Mouse (Mus musculus) hematopoietic stem cell, adult 5-6 weeks (primary cell): ENCODE results near the gene Slc2a2. TPM values are rescaled to one million over a fixed set of nuclear protein-coding genes. Genes with fewer than 3 reads are reported as not detected.
A peak's percentile ranks its signal among the peaks of the same experiment; 100 is the strongest.
"Not testable (repeated sequence)": the region's sequence is repeated elsewhere in the genome, so short reads cannot be mapped to it uniquely, and the experiment has no call there.

Experiments used
- ATAC-seq, 2 experiments: fragments of 125-278 bp in 1 of 2; replicated peaks in 1 of 2; 2 replicates each; pipeline ENCODE4 v1.8.0; 2016 to 2017; ENCODE audit warnings: inconsistent platforms in 2 of 2, mild to moderate bottlenecking in 2 of 2, moderate number of reproducible peaks in 2 of 2, low read depth in 1 of 2, moderate TSS enrichment in 1 of 2; ENCODE audit not compliant: low FRiP score in 2 of 2, poor library complexity in 2 of 2, severe bottlenecking in 2 of 2, insufficient read depth in 1 of 2, low TSS enrichment in 1 of 2
- total RNA-seq: library from RNA; stranded (forward); fragments of 172-1452, 232-1000 nt; gene quantifications from 2 replicates; pipeline ENCODE4 v1.2.3, GENCODE M21; 2017

Gene Slc2a2
- total RNA-seq, 1 experiment from 2014 or later: 0.74 TPM

DNA sequence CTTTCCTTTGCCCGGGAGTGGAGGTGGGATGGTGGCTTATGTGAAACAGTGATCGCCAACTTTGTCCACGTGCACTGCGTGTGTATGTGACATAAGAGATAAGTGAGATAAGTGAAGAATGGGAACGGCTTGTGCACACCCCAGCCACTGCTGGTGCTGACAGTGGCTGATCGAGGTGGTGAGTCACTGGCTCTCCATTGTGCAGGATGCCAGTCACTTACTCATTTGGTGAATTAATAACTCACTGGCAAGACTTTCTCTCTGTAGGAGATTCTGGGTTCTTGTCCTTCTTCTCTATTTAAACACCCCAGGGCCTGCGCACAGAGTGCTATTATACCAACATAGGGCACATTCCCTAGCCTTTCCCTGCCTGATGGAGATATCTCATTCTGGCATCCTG lies 24.1 kb downstream of the Slc2a2 start:
- ATAC-seq: no peak

DNA sequence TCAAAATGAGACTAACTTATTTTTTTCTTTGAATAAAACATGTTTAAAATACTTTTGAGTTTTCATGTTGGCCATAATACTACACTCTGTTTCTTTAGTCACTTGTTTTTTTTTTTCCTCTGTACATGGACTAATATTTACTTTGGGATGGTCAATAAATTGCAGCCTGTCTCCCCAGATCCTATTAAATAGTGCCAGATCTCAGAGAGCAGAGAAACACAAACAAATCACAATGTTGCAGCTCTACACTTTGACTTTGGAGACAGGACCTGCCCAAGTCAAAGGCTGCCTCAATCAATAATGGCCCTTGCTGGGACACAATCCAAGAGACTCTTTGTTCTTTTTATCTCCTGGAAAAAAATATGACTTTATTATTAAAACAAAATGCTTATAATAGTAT lies 24.8 kb downstream of the Slc2a2 start:
- ATAC-seq: no peak

- ATAC-seq: no peak
Observed at GRCm38 (mm10) chr3:28723534-28723933, 25.8 kb downstream of the Slc2a2 start.

DNA sequence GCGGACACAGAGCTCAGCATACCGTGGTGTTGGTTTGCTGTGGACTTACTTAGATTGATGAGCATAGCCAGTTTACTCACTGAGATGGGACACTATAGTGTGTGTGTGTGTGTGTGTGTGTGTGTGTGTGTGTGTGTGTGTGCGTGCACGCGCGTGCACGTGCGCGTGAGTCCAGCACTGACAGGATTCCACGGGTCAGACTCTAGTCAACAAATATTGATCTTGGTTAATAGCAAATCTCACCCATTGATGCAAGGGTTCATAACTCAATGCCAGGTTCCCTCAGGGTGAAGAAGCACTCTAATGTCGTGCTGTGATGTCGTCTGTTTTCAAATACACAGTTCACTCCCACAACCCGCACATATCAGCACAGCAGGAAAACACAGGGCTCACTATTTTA lies 27.5 kb downstream of the Slc2a2 start:
- ATAC-seq: no peak

- no peak for ATAC-seq
Observed at GRCm38 (mm10) chr3:28726356-28726755, 28.7 kb downstream of the Slc2a2 start.

DNA sequence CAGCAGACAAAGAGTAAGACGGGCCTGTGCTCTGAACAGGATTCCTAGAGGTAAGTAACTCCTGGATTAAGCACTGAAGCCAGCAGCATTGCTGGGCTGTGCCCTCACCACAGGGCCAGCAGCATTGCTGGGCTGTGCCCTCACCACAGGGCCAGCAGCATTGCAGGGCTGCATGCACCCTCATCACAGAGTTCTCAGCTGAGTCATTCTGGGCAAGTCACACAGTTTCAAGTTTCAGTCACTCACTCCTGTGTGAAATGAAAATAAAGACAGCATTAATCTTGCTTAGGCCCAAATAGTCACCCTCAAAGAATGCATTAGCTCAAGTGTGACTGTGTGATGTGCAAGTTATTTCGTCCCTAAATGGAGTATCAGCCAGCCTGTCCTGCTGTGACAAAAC lies 37.0 kb downstream of the Slc2a2 start:
- peak; percentile 56 to 60; a peak in 3 of 4 replicates for ATAC-seq

DNA sequence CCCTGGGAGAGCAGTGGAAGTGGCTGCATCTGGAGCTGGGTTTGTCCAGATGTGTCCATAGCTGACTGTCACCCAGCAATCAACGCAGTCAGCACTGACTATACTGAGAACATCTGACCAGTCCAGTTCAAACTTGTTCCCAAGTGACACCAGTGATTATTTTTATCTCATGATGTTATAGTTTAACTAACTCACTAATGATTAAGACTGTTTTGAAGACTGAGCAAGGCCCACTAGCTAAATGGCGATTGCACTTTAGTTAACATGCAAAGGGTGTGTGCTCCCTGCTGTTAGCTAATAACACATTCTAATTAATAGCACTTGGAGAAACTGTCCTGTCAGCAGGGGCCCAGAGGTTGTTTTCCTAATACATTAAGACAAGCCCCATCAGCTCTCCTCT lies 39.3 kb downstream of the Slc2a2 start:
- no peak for ATAC-seq

DNA sequence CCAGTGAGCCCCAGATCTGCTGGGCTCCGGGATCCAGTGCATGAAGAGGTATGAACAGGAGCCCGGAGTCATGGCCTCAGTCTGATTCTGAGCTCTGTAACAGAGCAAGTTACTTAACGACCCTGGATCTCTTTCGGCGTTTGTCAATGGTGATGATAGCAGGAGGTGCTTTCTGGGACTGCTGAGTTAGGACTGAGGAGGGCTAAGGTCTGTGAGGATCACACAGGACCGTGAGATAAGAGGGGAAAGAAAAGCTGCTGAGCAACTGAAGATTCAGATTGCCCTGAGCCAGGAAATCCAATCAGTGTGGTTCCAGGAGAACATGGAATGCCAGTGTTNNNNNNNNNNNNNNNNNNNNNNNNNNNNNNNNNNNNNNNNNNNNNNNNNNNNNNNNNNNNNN lies 42.6 kb downstream of the Slc2a2 start:
- no peak for ATAC-seq

DNA sequence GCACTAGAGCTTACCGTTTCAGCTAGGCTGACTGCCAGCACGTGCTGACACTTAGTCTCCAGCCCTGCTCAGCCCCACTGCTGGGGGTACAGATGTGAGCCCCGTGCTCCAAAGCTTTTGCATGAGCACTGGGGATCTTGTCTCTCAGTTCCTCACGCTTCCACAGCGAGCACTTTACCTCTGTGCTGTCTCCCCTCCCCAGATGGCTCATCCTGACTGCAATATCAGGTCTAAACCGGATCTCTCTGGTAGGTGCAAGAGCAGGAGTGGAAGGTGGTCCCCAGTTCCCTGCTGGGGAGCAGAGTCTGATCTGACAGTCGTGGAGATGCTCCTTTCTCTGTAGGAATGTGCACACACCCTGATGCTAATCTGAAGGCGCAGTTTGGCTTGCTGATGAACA lies 45.5 kb downstream of the Slc2a2 start:
- ATAC-seq: no peak

GRCm38 (mm10) chr3:28745835-28746483 lies 48.3 kb downstream of the Slc2a2 start:
- peak; percentile 98 to 99 for ATAC-seq

DNA sequence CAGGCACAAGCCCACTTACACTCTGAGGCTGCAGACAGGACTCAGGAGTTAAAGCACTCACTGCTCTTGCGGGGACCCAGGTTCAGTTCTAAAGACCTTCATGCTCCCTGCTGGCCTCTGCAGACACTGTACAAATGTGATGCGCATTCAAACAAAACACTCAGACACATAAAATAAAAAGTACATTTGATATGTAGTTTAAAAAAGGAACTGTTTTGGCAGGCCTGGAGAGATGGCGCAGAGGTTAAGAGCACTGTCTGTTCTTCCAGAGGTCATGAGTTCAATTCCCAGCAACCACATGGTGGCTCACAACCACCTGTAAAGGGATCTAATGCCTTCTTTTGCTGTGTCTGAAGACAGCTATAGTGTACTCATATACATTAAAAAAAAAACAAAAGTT lies 50.4 kb downstream of the Slc2a2 start:
- ATAC-seq: no peak

DNA sequence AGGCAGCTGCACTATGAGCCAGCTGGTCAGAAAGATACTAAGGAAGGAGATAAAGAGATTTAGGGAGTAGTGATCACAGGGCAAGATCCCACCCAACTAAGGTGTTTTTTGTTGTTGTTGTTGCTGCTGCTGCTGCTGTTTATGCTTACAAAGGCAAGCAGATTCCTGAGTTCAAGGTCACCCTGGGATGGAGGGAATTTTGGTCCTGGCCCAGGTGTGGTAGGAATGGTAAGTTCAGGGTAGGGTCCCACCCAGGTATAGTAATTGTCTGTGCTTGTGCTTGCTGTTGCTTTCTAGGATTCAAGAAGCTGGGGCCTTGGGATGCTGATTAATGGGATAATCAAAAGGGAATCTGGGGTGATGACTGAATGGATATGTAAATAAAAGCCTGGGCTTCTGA lies 51.3 kb downstream of the Slc2a2 start:
- no peak for ATAC-seq

- no peak for ATAC-seq
Observed at GRCm38 (mm10) chr3:28755477-28755876, 57.8 kb downstream of the Slc2a2 start.

DNA sequence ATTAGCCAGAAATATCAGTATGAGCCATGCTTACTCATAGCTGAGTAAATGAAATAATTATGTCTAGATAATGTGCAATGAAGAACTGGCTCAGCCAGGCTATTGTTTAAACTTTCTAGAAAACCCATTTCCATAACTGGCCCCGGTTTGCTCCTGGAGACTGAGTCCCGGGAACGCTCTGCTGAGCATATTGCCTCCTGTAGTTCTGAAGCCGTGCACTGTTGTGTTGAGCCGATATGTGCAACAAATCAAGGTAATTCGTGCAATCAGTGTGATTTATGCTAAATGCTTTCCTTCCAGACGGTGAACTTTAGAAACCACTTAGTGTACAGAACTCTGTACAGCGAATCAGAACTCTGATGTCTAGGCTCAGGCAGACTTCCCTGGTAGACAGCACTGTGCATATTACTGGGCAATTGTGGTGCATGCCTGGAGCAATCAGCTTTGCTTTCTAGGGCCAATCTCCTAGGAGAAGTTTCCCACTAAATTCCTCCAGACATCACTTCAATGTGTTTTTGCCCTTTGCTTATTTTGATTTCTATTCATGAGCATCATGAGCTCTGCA lies 63.6 kb downstream of the Slc2a2 start:
- ATAC-seq: no peak

GRCm38 (mm10) chr3:28766935-28767334 lies 69.2 kb downstream of the Slc2a2 start:
- no peak for ATAC-seq

DNA sequence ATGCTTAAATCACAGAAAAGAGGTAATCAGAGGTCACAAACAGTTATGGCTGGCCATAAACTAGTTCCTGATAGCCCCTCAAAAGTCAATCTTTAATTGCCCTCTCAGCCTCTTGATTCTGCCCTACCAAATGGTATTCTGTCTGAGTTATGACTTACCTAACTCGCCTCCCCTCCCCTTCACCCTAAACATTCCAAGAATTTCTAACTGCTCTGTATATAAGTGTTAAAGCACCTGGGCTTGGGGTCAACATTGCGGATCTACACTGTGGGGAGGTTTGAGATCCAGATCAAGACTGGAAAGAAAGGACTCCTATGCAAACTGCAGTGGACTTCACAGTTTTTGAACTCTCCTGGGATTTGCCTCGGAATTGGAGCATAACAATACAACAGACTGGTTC lies 70.5 kb downstream of the Slc2a2 start:
- no peak for ATAC-seq

DNA sequence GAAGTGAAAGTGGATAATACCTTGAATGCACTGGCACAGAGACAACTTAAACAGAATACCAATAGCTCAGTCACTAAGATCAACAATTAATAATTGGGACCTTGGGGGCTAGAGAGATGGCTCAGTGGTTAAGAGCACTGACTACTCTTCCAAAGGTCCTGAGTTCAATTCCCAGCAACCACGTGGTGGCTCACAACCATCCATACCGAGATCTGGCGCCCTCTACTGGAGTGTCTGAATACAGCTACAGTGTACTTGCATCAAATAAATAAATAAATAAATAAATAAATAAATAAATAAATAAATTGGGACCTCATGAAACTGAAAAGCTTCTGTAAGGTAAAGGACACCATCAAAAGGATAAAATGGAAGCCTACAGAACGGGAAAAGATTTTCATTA lies 75.2 kb downstream of the Slc2a2 start:
- not testable (repeated sequence) for ATAC-seq

GRCm38 (mm10) chr3:28775361-28775760 lies 77.7 kb downstream of the Slc2a2 start:
- ATAC-seq: no peak; a peak in 1 of 4 replicates

DNA sequence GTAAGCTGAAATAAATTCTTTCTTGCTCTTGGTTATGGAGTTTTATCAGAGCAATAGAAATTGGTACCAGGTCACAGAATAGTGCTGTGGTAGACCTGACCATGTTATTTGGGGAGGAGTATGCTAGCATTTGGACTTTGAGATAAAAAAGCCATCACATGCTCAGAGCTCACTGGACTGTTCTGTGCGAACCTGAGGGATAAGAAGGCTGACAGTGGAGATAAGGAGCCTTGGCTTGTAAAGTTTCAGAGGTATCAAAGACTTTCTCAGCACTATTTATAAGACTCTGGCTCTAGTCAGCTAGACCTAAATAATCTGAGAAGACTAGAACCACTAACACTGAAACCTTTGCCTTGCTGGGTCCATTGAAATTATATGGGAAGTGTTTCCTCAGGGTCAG lies 78.3 kb downstream of the Slc2a2 start:
- ATAC-seq: peak in 1 of 2 experiments; percentile 15; a peak in 1 of 4 replicates
